Mouse (Mus musculus) right cerebral cortex, postnatal 10 days (tissue): ENCODE measurements around the gene Rufy1.
A peak's percentile ranks its signal among the peaks of the same experiment; 100 is the strongest.
"Not testable (repeated sequence)": the region's sequence is repeated elsewhere in the genome, so short reads cannot be mapped to it uniquely, and the experiment has no call there.

ENCODE experiments used
- DNase-seq, 2 experiments: peaks; one replicate each; pipeline ENCODE4 v3.0.0; 2021; ENCODE audit warnings: low spot score in 2 of 2

Rufy1 gene

DNA sequence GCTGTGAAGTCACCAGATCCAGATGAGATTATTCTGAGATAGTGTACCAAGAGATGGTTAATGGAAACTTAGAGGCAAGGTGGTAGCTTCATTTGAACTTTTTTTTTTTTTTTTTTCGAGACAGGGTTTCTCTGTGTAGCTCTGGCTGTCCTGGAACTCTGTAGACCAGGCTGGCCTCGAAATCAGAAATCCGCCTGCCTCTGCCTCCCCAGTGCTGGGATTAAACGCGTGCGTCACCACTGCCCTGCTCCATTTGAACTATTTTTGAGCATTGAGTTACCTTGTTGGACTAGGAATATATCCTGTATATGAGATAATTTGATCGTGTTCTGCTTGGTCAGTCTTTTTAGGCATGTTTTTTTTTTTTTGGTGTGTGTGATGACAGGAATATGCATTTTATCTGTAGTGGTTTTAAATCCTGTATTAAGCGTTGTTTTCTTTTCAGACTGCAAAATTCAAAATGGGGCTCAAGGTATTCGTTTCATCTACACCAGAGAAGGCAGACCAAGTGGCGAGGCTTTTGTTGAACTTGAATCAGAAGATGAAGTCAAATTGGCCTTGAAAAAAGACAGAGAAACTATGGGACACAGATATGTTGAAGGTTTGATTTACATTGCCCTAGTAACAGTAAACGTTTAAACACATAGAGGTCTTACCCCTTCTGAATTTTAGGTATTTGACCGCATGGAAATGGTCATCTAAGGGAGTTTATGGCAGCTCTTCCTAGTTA is 51.7 kb downstream of the Rufy1 start:
- no peak for DNase-seq

DNA sequence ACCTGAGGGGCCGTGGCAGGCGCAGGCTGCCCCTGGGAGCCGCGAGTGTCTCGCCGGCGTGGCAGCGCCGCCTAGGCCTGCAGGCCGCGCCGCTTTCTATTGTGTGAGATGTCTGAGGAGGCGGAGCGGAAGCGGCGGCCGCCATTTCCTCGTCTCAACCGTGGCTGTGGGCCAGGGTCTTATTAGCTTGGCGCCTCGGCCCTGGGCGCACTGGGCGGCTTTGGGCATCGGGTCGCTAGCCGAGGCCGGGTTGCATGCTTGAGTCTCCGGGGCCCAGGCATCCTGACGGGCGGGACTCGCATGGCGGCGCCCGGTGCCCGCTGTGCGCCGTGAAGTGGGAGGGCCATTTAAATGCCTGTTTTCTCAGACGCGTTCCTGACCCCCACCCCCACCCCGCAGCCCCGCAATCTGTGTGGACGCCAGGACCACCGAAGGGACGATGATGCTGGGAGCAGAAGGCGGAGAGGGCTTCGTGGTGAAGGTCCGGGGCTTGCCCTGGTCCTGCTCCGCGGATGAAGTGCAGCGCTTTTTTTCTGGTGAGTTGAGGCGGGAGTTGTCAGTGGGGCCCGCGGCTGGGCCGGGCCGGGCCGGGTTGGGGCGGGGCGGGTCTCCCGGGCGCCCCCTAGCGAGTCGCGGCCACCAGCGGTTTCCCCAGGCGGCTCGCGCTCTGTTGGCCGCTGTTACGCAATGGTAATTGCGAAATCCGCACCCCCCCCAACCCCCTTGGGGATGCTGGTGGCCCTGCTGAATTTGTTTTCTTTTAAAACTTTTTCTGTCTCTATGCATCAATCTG is 52.8 kb downstream of the Rufy1 start:
- peak; percentile 81 to 85 for DNase-seq

DNA sequence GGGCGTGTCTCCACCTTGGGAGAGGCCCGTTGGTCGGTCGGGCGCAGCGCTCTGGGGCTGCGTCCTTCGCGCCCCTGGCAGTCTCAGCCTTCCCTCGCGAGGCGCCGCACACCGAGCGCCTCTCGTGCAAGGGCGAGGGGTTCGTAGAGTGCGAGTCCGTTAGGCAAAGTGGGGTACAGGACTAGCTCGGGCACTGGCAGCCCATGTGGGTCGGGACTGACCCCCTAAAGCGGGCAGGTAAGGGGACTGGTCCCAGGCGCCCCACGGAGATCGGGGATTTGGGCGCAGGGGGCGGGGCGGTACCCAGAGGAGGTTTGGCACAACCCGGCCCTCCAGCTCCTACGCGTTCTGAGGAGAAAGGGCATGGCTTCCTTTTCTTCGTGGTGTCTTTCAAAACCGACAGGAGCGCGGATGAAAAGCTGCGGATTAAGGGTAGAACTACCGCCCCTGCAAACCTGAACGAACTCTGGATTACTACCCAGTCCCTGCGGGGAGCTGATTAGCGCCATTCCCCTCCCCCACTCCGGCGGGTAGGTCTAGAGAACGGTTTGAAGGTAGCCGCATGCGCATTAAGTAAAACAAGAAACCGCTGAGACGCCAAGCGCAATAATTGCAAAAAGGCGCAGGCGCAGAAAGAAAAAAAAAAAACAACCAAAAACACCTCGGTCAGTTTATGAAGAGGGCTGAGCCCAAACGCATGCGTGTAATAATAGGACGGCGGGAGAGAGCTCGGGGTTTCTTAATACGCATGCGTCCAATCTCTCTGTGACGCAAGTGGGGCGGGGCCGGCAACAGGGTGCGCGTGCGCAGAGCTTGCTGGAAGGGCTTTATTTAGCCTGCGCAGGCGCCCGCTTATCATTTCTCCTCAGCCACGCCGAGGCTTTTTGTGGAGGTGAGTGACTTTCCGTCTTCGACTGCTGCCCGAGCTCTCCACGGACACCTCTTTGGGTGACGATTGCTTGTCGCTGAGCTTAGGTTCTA is 53.7 kb downstream of the Rufy1 start, which contains the start of gene Hnrnph1:
Gene Hnrnph1 (plus strand): TSS at position 80 of the 981 bp plus-strand sequence.
- DNase-seq = peak; percentile 99

DNA sequence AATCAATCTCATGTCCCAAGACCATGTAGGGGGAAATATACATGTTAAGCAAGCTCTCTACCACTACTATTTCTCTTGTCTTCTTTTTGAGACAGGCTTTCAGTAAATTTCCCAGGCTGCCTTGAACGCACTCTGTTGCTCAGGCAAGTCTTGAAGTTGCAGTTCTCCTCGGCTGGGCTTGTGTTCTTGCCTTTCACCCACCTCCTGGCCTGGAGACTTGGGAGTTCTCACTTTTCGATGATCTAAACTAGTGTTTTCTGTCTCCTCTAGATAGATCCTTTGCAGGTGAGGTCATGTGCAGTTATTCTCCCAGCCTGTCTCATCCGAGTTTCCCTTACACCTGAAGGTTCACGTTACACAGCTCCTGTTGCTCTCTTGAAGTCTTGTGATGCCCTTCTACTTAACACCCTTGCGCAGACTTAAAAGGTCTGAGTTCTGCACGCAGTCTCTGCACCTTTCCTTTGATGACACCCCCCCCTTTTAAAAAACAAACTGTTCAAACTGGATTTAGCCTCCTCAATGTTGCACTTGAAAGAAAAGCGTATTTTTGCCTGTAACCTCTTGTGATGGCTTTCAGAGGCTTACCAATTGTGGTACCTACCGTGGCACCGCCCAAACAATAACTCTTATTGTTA is 54.7 kb downstream of the Rufy1 start:
- peak in 1 of 2 experiments; percentile 20 for DNase-seq

- DNase-seq = peak in 1 of 2 experiments; percentile 14
Observed at GRCm38 (mm10) chr11:50375421-50375820, 55.5 kb downstream of the Rufy1 start.

DNA sequence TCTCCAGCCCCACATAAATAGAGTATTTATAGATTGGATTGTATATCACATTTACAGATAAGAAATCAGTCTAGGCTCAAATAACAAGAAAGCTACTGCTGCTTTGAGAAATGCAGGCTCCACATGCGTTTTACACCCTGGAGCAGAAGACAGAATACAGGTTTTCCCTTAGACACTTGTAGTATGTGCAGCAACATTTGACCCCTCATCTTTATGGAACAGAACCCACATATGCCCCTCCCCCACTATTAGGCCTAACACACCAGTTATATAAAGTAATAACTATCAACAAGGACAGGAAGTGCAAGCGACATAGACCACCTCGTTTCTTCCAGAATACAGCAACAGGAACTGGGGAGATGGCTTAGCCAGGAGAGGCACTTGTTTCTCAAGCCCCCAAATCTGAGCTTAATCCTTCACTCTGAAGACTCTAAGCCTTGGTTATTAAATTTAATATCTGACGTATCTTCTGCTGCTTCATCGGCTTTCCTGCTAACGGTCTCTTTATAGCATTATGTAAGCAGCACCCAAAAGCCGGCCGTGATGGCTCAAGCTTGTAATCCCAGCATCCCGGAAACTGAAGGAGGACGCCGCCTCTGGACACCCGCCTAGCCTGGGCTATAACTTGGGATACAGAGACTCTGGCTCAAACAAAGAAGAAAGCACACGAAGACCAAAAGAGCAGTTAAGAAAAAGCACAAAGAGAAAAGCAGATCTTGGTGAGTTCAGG is 56.5 kb downstream of the Rufy1 start:
- peak; percentile 24 to 28 for DNase-seq

DNA sequence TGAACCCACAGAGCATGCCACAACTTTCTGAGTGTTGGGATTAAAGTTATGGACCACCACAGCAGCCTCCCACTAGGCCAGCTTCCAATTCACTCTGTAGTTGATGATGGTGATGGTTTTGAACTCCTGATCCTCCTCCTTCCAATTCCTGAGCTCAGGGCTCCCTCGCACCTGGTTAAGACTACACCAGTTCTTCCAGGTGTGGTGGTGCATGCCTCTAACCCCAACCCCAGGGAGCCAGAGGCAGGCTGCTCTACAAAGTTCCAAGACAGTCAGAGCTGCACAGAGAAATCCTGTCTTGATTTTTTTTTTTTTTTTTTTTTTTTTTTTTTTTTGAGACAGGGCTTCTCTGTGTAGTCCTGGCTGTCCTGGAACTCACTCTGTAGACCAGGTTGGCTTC is 57.3 kb downstream of the Rufy1 start:
- peak; percentile 6 to 19 for DNase-seq

- peak; percentile 3 to 19 for DNase-seq
Observed at GRCm38 (mm10) chr11:50373086-50373485, 57.8 kb downstream of the Rufy1 start.

GRCm38 (mm10) chr11:50371911-50372310 is 59.0 kb downstream of the Rufy1 start:
- peak in 1 of 2 experiments; percentile 9 for DNase-seq

GRCm38 (mm10) chr11:50371399-50371841 is 59.5 kb downstream of the Rufy1 start:
- DNase-seq = peak; percentile 66 to 77

DNA sequence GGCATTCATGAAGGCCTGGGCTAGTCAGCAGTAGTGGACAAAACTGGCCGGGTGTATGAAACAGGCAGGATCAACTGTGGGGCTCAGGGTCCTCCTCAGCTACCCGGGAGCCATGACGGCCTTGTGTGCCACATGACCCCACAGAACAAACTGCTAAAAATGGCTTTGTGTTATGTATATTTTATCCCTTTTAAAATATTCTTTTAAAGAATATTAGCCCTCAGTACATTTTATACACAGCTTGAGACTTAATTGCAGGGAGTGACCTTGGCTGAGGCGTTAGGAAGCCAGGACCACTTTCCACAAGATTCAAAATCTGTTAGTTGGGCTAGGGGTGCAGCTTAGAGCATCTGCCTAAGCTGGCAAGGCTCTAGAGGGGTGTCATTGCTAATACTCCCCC is 60.0 kb downstream of the Rufy1 start:
- peak; percentile 18 to 28 for DNase-seq

- no peak for DNase-seq
Observed at GRCm38 (mm10) chr11:50369360-50369911, 61.5 kb downstream of the Rufy1 start.

DNA sequence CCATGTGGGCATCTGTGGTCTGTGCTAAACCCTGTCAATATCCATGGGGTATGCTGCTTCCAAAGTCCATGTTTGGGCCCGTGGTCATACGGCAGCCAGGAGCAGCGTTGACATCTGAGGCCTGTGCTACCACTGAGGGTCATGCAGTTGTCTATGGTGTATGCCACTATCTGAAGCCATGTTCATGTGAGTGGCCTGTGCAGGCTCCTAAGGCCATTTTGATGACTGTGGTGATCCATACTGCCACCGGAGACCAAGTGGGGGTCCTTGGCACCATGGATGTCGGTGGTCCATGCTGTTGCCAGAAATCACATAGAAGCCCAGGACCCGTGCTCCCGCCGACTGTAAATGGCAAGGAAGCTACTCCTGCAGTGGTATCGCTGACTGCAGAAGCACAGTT is 63.4 kb downstream of the Rufy1 start:
- peak in 1 of 2 experiments; percentile 14 for DNase-seq

GRCm38 (mm10) chr11:50365322-50365721 is 65.6 kb downstream of the Rufy1 start:
- no peak for DNase-seq

DNA sequence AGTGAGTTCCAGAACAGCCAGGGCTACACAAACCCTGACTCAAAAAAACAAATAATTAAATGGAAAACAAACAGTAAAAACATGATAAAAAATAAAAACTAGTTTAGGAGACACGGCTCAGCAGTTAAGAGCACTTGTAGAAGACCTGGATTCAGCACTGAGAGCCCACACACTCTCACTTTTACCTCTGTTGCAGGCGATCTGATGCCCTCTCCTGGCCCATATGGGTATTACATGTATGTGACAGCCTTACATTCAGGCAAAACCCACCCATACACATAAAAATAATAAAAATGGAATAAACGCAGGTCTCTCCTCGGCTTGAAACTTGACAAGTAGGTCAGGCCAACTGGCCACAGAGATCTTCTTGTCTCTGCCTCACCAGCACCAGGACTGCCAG is 66.4 kb downstream of the Rufy1 start:
- DNase-seq = peak; percentile 86 to 87

DNA sequence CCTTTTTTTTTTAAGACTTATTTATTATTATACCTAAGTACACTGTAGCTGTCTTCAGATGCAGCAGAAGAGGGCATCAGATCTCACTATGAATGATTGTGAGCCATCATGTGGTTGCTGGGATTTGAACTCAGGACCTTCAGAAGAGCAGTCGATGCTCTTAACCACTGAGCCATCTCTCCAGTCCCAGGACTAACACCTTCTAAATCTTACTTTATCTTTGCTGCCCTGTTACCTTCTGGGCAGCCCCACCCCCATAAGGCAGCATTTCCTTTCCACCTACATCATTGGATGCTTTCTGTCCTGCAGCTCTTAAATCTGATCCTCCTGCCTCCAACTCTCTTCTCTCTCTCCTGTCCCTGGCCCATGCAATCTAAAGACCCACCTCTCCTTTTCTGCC is 69.6 kb downstream of the Rufy1 start:
- DNase-seq = not testable (repeated sequence)

DNA sequence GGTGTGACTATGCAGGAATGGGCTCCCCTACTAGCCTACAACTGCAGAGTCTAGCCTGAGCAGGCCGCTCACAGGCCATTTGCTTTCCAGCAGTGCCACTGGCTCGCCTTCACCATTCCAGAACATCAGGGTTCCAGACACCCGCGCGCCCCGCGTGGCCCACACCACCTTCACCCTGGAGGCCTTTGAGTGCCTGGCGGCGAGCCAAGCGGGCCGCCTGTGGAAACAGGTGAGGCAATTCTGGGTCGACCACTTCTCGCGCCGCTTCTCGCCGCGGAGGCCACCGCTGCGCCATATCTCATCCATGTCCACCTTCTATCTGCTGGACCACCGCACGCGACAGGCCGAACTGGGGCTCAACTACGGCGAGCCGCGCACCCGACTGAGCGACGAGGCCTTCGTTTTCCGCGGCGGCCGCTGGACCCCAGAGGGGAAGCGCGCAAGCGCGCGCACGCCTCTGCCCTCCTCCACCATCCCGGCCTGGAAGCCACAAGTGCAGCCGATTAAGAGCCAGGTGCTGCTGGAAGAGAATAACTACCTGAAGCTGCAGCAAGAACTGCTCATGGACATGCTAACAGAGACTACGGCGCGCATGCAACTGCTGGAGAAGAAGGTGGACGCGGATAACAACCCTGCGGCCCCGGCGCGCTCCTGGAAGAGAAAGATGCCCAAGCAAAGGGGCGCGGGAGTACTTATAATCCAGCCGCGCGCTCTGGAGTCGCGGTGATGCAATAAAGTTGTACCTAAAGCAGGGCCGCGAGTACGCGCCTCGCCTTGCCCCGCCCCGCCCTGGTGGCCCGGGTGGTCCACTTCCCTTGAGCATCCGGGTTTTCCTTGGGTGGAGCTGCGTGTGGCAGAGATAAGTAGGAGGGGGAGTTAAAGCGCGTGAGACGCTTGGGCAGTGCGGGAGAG is 71.7 kb downstream of the Rufy1 start:
- DNase-seq = peak; percentile 77 to 85

DNA sequence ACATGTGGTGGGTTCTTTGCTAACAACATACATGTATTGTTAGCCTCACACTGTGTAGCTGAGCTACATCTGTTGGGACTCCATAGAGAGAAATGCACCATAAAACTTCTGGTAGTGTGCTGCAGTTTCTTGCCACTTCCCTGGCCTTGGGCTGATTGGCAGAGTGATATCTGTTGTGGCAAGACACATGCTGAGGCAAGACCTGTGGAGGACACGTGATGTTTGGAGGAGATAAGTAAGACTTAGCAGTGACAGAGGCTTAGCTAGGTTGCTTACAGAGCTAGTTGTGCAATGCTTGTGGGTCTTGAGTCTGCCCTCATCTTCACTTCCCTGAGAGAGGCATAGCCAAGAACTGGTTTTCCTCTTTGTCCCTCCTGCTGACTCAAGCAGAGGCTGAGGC is 75.5 kb downstream of the Rufy1 start:
- DNase-seq = no peak

DNA sequence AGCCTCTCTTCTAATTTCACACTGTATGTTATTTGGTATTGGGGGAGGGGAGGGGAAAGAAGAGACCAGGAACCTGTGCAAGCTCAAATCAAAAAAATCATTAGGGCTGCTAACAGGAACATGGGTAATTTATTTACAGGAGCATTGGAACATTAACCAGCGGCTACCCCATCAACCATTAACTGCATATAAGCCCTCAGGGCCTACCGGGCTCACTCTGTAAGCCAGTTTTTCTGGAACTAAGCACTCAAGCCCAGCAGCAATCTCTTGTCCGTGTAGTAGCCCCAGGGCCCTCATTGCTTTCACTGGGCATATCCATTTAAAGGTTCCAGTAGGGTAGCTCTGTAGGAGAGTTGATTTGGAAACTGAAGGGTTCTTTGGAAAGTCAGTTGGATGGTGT is 76.1 kb downstream of the Rufy1 start:
- no peak for DNase-seq
